Mouse (Mus musculus) Patski (cell line): ENCODE results near the gene Pbld1. TPM values are rescaled to one million over a fixed set of nuclear protein-coding genes. Genes with fewer than 3 reads are reported as not detected.

Experiments used
- ATAC-seq: fragments of 100-300 bp; one replicate; pipeline ENCODE4 v1.8.0; 2021
- CTCF ChIA-PET: fragments of 350-600 bp; sonication (Branson Sonifier 250); formaldehyde crosslinking; loops from one replicate; lab custom pipeline; 2022; ENCODE audit warnings: inconsistent platforms; lab: Charles Lee
- POLR2A ChIA-PET: fragments of 350-600 bp; sonication (Branson Sonifier 250); formaldehyde crosslinking; loops from one replicate; lab custom pipeline; 2022; ENCODE audit warnings: antibody characterized with exemption, inconsistent platforms; lab: Charles Lee
- DNase-seq: peaks from one replicate; pipeline ENCODE4 v3.0.0-alpha.2; 2011; ENCODE audit warnings: low read depth, low spot score
- H3K27me3 ChIP-seq: fragments of 371-371 bp; one replicate; pipeline ENCODE4 v1.5.1; 2021
- CTCF ChIP-seq: fragments of 100-300 bp; IDR thresholded peaks from one replicate; pipeline ENCODE4 v1.5.1; 2021
- in situ Hi-C: fragments of 300-500 bp; cut with MboI; formaldehyde crosslinking; loops from 3 replicates; pipeline ENCODE4 v1.11.1; 2018; ENCODE audit warnings: low pct_unique_long_range_greater_than_20kb, mixed read lengths
- polyA plus RNA-seq: library from polyadenylated mRNA; unstranded; gene quantifications from one replicate; pipeline ENCODE4 v1.2.3, GENCODE M21; 2021

Gene Pbld1
- polyA plus RNA-seq, 1 experiment from 2014 or later, result 0.59 TPM

GRCm38 (mm10) chr10:63113027-63113604 is 53.2 kb downstream of the Pbld1 start:
- CTCF ChIA-PET, result interaction anchor here (1.2 kb wide), 1 partner anchor 17 kb away, joined by 3 read pairs; no protein-coding TSS in a partner anchor
- no peaks in the 10 kb centered on the region for H3K27me3 ChIP-seq
- in situ Hi-C loops, result no loop called here
- DNase-seq (no peak), ATAC-seq (no peak)
- POLR2A ChIA-PET, result no interaction called here
- peak; percentile 43 for TF ChIP-seq CTCF

- H3K27me3 ChIP-seq, result no peaks in the 10 kb centered on the region
- ChIA-PET CTCF (interaction anchor here (1.2 kb wide), 2 partner anchors 13 to 18 kb away, joined by 3 read pairs; no protein-coding TSS in a partner anchor), POLR2A (no interaction called here)
- ATAC-seq, result no peak
- no peak for TF ChIP-seq CTCF
- DNase-seq, result no peak
- in situ Hi-C loops, result no loop called here
Measured at GRCm38 (mm10) chr10:63113716-63114360, 53.9 kb downstream of the Pbld1 start.

GRCm38 (mm10) chr10:63115881-63116280 is 55.9 kb downstream of the Pbld1 start:
- no peaks in the 10 kb centered on the region for H3K27me3 ChIP-seq
- in situ Hi-C loops, result no loop called here
- DNase-seq (no peak), ATAC-seq (no peak)
- ChIA-PET CTCF (no interaction called here), POLR2A (no interaction called here)
- no peak for TF ChIP-seq CTCF

- in situ Hi-C loops, result no loop called here
- ATAC-seq (no peak), DNase-seq (no peak)
- no peak for TF ChIP-seq CTCF
- no peaks in the 10 kb centered on the region for H3K27me3 ChIP-seq
- POLR2A ChIA-PET, result no interaction called here
- CTCF ChIA-PET, result no interaction called here
Measured at GRCm38 (mm10) chr10:63116376-63116775, 56.4 kb downstream of the Pbld1 start.

GRCm38 (mm10) chr10:63117583-63117982 is 57.6 kb downstream of the Pbld1 start:
- ChIA-PET CTCF (no interaction called here), POLR2A (no interaction called here)
- no peak for DNase-seq
- in situ Hi-C loops, result no loop called here
- TF ChIP-seq CTCF, result peak; percentile 41
- no peak for ATAC-seq
- H3K27me3 ChIP-seq, result no peaks in the 10 kb centered on the region

GRCm38 (mm10) chr10:63119916-63120315 is 60.0 kb downstream of the Pbld1 start:
- TF ChIP-seq CTCF, result no peak
- no peak for ATAC-seq
- ChIA-PET POLR2A (no interaction called here), CTCF (no interaction called here)
- in situ Hi-C loops, result no loop called here
- H3K27me3 ChIP-seq, result no peaks in the 10 kb centered on the region
- no peak for DNase-seq

- ChIA-PET CTCF (no interaction called here), POLR2A (no interaction called here)
- TF ChIP-seq CTCF, result no peak
- ATAC-seq (no peak), DNase-seq (no peak)
- in situ Hi-C loops, result no loop called here
- no peaks in the 10 kb centered on the region for H3K27me3 ChIP-seq
Measured at GRCm38 (mm10) chr10:63121961-63122360, 62.0 kb downstream of the Pbld1 start.

- in situ Hi-C loops, result no loop called here
- DNase-seq, result no peak
- H3K27me3 ChIP-seq, result no peaks in the 10 kb centered on the region
- POLR2A ChIA-PET, result no interaction called here
- no peak for TF ChIP-seq CTCF
- CTCF ChIA-PET, result no interaction called here
- ATAC-seq, result no peak
Measured at GRCm38 (mm10) chr10:63122516-63122915, 62.6 kb downstream of the Pbld1 start.

GRCm38 (mm10) chr10:63123141-63123540 is 63.2 kb downstream of the Pbld1 start:
- in situ Hi-C loops, result no loop called here
- TF ChIP-seq CTCF, result no peak
- no peaks in the 10 kb centered on the region for H3K27me3 ChIP-seq
- CTCF ChIA-PET, result no interaction called here
- DNase-seq, result no peak
- POLR2A ChIA-PET, result interaction anchor here (0.6 kb wide), 1 partner anchor 14 kb away, joined by 3 read pairs; no protein-coding TSS in a partner anchor
- no peak for ATAC-seq

GRCm38 (mm10) chr10:63124016-63124415 is 64.1 kb downstream of the Pbld1 start:
- no peak for DNase-seq
- POLR2A ChIA-PET, result no interaction called here
- H3K27me3 ChIP-seq, result no peaks in the 10 kb centered on the region
- CTCF ChIA-PET, result interaction anchor here (1.0 kb wide), 1 partner anchor 185 kb away, joined by 3 read pairs; no protein-coding TSS in a partner anchor
- TF ChIP-seq CTCF, result no peak
- in situ Hi-C loops, result no loop called here
- ATAC-seq, result no peak

- DNase-seq, result no peak
- TF ChIP-seq CTCF, result peak; percentile 29
- CTCF ChIA-PET, result no interaction called here
- POLR2A ChIA-PET, result no interaction called here
- ATAC-seq, result no peak
- in situ Hi-C loops, result no loop called here
- H3K27me3 ChIP-seq, result no peaks in the 10 kb centered on the region
Measured at GRCm38 (mm10) chr10:63125343-63125742, 65.4 kb downstream of the Pbld1 start.
